Mouse (Mus musculus) midbrain, embryonic 16.5 days (tissue): ENCODE data around the gene Ammecr1. TPM values are rescaled to one million over a fixed set of nuclear protein-coding genes. Genes with fewer than 3 reads are reported as not detected.

Experiments used
- ATAC-seq: fragments of 200-750 bp; cut with Nextera tagmentation; 2 replicates; pipeline ENCODE4 v1.8.0; 2017; ENCODE audit warnings: moderate TSS enrichment
- H3K27ac ChIP-seq: fragments of 300-500 bp; sonication (generic); 2 replicates; pipeline ENCODE4 v1.5.1; 2014; ENCODE audit warnings: mild to moderate bottlenecking, low read length, mixed read lengths
- H3K27me3 ChIP-seq: fragments of 300-500 bp; sonication (generic); 2 replicates; pipeline ENCODE4 v1.6.1; 2014; ENCODE audit warnings: low read depth, low read length, mixed read lengths; ENCODE audit not compliant: control insufficient read depth, insufficient read depth
- H3K36me3 ChIP-seq: fragments of 300-500 bp; sonication (generic); 2 replicates; pipeline ENCODE4 v1.6.1; 2014; ENCODE audit warnings: mild to moderate bottlenecking, low read length, moderate library complexity, mixed read lengths; ENCODE audit not compliant: control insufficient read depth, insufficient read depth
- H3K4me1 ChIP-seq: fragments of 300-500 bp; sonication (generic); 2 replicates; pipeline ENCODE4 v1.6.1; 2014; ENCODE audit warnings: mild to moderate bottlenecking, low read length, mixed read lengths; ENCODE audit not compliant: control insufficient read depth, insufficient read depth
- H3K4me2 ChIP-seq: fragments of 300-500 bp; sonication (generic); 2 replicates; pipeline ENCODE4 v1.6.1; 2014; ENCODE audit warnings: mild to moderate bottlenecking, low read length, mixed read lengths
- H3K4me3 ChIP-seq: fragments of 300-500 bp; sonication (generic); 2 replicates; pipeline ENCODE4 v1.5.1; 2014; ENCODE audit warnings: low read depth, mild to moderate bottlenecking, low read length, moderate library complexity, mixed read lengths
- H3K9ac ChIP-seq: fragments of 300-500 bp; sonication (generic); 2 replicates; pipeline ENCODE4 v1.6.1; 2014; ENCODE audit warnings: low read depth, low read length, mixed read lengths
- H3K9me3 ChIP-seq: fragments of 300-500 bp; sonication (generic); replicated peaks from 2 replicates; pipeline ENCODE4 v1.6.1; 2014; ENCODE audit warnings: mild to moderate bottlenecking, low read length, mixed read lengths; ENCODE audit not compliant: control insufficient read depth, poor library complexity, severe bottlenecking
- WGBS: fragments of 180-500 bp; shearing (Covaris S2); extraction: QIAGEN DNeasy Blood & Tissue Kit; methylation state at CpG from one replicate; pipeline ENCODE4 v1.1.7; 2014; 5-methylcytosine and 5-hydroxymethylcytosine counted together
- polyA plus RNA-seq: library from polyadenylated mRNA; unstranded; fragments of >200 nt; fragmentation: Nextera tagmentation; extraction: Ambion mirVana; gene quantifications from 2 replicates; pipeline ENCODE4 v1.2.1, GENCODE M21; 2015

The Ammecr1 gene
- polyA plus RNA-seq, 1 experiment from 2014 or later, result 2.8 TPM

GRCm38 (mm10) chrX:142898295-142898887 lies 68.1 kb downstream of the Ammecr1 start:
- Histone ChIP-seq H3K4me3 (no peak overlapping the region), H3K4me1 (no peaks in the 10 kb centered on the region), H3K4me2 (no peak overlapping the region), H3K27ac (no peak overlapping the region), H3K36me3 (no peaks in the 10 kb centered on the region), H3K9ac (no peak overlapping the region), H3K27me3 (peaks cover 6% of the 10 kb centered on the region), H3K9me3 (no peaks in the 10 kb centered on the region)
- no peak for ATAC-seq
- WGBS, result 88% methylated on average over 9 of the region's 9 CpGs

GRCm38 (mm10) chrX:142897477-142898000 lies 69.0 kb downstream of the Ammecr1 start:
- no peaks in the 10 kb centered on the region for H3K36me3 ChIP-seq
- no peak overlapping the region for H3K4me2 ChIP-seq
- no peak overlapping the region for H3K27ac ChIP-seq
- WGBS, result 88% methylated on average over 6 of the region's 6 CpGs
- peaks cover 6% of the 10 kb centered on the region for H3K27me3 ChIP-seq
- no peaks in the 10 kb centered on the region for H3K4me1 ChIP-seq
- H3K9me3 ChIP-seq, result no peaks in the 10 kb centered on the region
- ATAC-seq, result no peak
- H3K4me3 ChIP-seq, result no peak overlapping the region
- H3K9ac ChIP-seq, result no peak overlapping the region

GRCm38 (mm10) chrX:142895316-142895715 lies 71.2 kb downstream of the Ammecr1 start:
- Histone ChIP-seq H3K4me2 (no peak overlapping the region), H3K4me3 (no peak overlapping the region), H3K36me3 (no peaks in the 10 kb centered on the region), H3K9me3 (no peaks in the 10 kb centered on the region), H3K9ac (no peak overlapping the region), H3K4me1 (no peaks in the 10 kb centered on the region), H3K27ac (no peak overlapping the region), H3K27me3 (peaks cover 6% of the 10 kb centered on the region)
- ATAC-seq, result no peak
- WGBS, result 89% methylated on average over 2 of the region's 2 CpGs

GRCm38 (mm10) chrX:142885962-142886361 lies 80.6 kb downstream of the Ammecr1 start:
- no peak overlapping the region for H3K4me2 ChIP-seq
- no peaks in the 10 kb centered on the region for H3K9me3 ChIP-seq
- H3K9ac ChIP-seq, result no peak overlapping the region
- no peaks in the 10 kb centered on the region; the same call in 1 of the 2 replicates for H3K27me3 ChIP-seq
- no peak overlapping the region for H3K4me3 ChIP-seq
- no peak overlapping the region for H3K27ac ChIP-seq
- ATAC-seq, result no peak
- no peaks in the 10 kb centered on the region for H3K36me3 ChIP-seq
- WGBS, result 81% methylated on average over 7 of the region's 7 CpGs
- H3K4me1 ChIP-seq, result no peaks in the 10 kb centered on the region

- H3K27me3 ChIP-seq, result no peaks in the 10 kb centered on the region; the same call in 1 of the 2 replicates
- H3K4me1 ChIP-seq, result no peaks in the 10 kb centered on the region
- no peak overlapping the region for H3K4me3 ChIP-seq
- H3K27ac ChIP-seq, result no peak overlapping the region
- 84% methylated on average over 4 of the region's 4 CpGs for WGBS
- no peaks in the 10 kb centered on the region for H3K36me3 ChIP-seq
- ATAC-seq, result no peak
- no peak overlapping the region for H3K9ac ChIP-seq
- H3K9me3 ChIP-seq, result no peaks in the 10 kb centered on the region
- no peak overlapping the region for H3K4me2 ChIP-seq
These were observed 82.9 kb downstream of the Ammecr1 start for GRCm38 (mm10) chrX:142883593-142883992.

GRCm38 (mm10) chrX:142882255-142882654 lies 84.3 kb downstream of the Ammecr1 start:
- Histone ChIP-seq H3K27me3 (no peaks in the 10 kb centered on the region; the same call in 1 of the 2 replicates), H3K27ac (no peak overlapping the region), H3K4me1 (no peaks in the 10 kb centered on the region), H3K4me2 (no peak overlapping the region), H3K36me3 (no peaks in the 10 kb centered on the region), H3K9me3 (no peaks in the 10 kb centered on the region), H3K4me3 (no peak overlapping the region), H3K9ac (no peak overlapping the region)
- 94% methylated on average over 5 of the region's 5 CpGs for WGBS
- ATAC-seq, result no peak

GRCm38 (mm10) chrX:142869844-142870243 lies 96.7 kb downstream of the Ammecr1 start:
- H3K27ac ChIP-seq, result no peak overlapping the region
- no peaks in the 10 kb centered on the region for H3K4me1 ChIP-seq
- H3K9ac ChIP-seq, result no peak overlapping the region
- no peaks in the 10 kb centered on the region for H3K36me3 ChIP-seq
- H3K4me2 ChIP-seq, result no peak overlapping the region
- 82% methylated on average over 2 of the region's 2 CpGs for WGBS
- no peaks in the 10 kb centered on the region; the same call in 1 of the 2 replicates for H3K27me3 ChIP-seq
- no peaks in the 10 kb centered on the region for H3K9me3 ChIP-seq
- no peak overlapping the region for H3K4me3 ChIP-seq
- no peak for ATAC-seq

- Histone ChIP-seq H3K4me3 (no peak overlapping the region), H3K27ac (no peak overlapping the region), H3K27me3 (no peaks in the 10 kb centered on the region; the same call in none of the 2 replicates), H3K36me3 (no peaks in the 10 kb centered on the region), H3K4me1 (no peaks in the 10 kb centered on the region), H3K4me2 (no peak overlapping the region), H3K9me3 (no peaks in the 10 kb centered on the region), H3K9ac (no peak overlapping the region)
- ATAC-seq, result no peak
- WGBS, result 95% methylated on average over 9 of the region's 9 CpGs
These were observed 118.5 kb downstream of the Ammecr1 start for GRCm38 (mm10) chrX:142848032-142848431.

- 84% methylated on average over 6 of the region's 6 CpGs for WGBS
- Histone ChIP-seq H3K9ac (no peak overlapping the region), H3K27ac (no peak overlapping the region), H3K9me3 (no peaks in the 10 kb centered on the region), H3K27me3 (no peaks in the 10 kb centered on the region; the same call in none of the 2 replicates), H3K4me2 (no peak overlapping the region), H3K4me3 (no peak overlapping the region), H3K36me3 (no peaks in the 10 kb centered on the region), H3K4me1 (no peaks in the 10 kb centered on the region)
- ATAC-seq, result no peak
These were observed 120.3 kb downstream of the Ammecr1 start for GRCm38 (mm10) chrX:142846266-142846665.
